Mouse (Mus musculus) hindbrain, embryonic 15.5 days (tissue): ENCODE data around the gene Mertk. TPM values are rescaled to one million over a fixed set of nuclear protein-coding genes. Genes with fewer than 3 reads are reported as not detected.

Experiments
- ATAC-seq: fragments of 200-750 bp; cut with Nextera tagmentation; 2 replicates; pipeline ENCODE4 v1.8.0; 2017; ENCODE audit warnings: low read depth, moderate number of reproducible peaks, moderate TSS enrichment; ENCODE audit not compliant: low FRiP score
- H3K27ac ChIP-seq: fragments of 300-500 bp; sonication (generic); replicated peaks from 2 replicates; pipeline ENCODE4 v1.5.1; 2015; ENCODE audit warnings: mild to moderate bottlenecking, inconsistent platforms
- H3K27me3 ChIP-seq: fragments of 300-500 bp; sonication (generic); 2 replicates; pipeline ENCODE4 v1.6.1; 2015; ENCODE audit warnings: control low read depth, inconsistent platforms
- H3K36me3 ChIP-seq: fragments of 300-500 bp; sonication (generic); 2 replicates; pipeline ENCODE4 v1.6.1; 2015; ENCODE audit warnings: control low read depth, inconsistent platforms
- H3K4me1 ChIP-seq: fragments of 300-500 bp; sonication (generic); replicated peaks from 2 replicates; pipeline ENCODE4 v1.6.1; 2015; ENCODE audit warnings: control low read depth, inconsistent platforms
- H3K4me2 ChIP-seq: fragments of 300-500 bp; sonication (generic); 2 replicates; pipeline ENCODE4 v1.6.1; 2015; ENCODE audit warnings: moderate library complexity, mild to moderate bottlenecking, inconsistent platforms
- H3K4me3 ChIP-seq: fragments of 300-500 bp; sonication (generic); 2 replicates; pipeline ENCODE4 v1.5.1; 2015; ENCODE audit warnings: mild to moderate bottlenecking, inconsistent platforms
- H3K9ac ChIP-seq: fragments of 300-500 bp; sonication (generic); 2 replicates; pipeline ENCODE4 v1.6.1; 2015; ENCODE audit warnings: inconsistent platforms
- H3K9me3 ChIP-seq: fragments of 300-500 bp; sonication (generic); 2 replicates; pipeline ENCODE4 v1.6.1; 2016; ENCODE audit warnings: control low read depth, inconsistent platforms
- WGBS: fragments of 180-500 bp; shearing (Covaris S2); methylation state at CpG from one replicate; pipeline ENCODE4 v1.1.7; 2015; 5-methylcytosine and 5-hydroxymethylcytosine counted together
- polyA plus RNA-seq: library from polyadenylated mRNA; unstranded; fragments of >200 nt; fragmentation: Nextera tagmentation; extraction: Ambion mirVana; gene quantifications from 2 replicates; pipeline ENCODE4 v1.2.1, GENCODE M21; 2015

Mertk gene
- polyA plus RNA-seq, 1 experiment from 2014 or later: 2.5 TPM

DNA sequence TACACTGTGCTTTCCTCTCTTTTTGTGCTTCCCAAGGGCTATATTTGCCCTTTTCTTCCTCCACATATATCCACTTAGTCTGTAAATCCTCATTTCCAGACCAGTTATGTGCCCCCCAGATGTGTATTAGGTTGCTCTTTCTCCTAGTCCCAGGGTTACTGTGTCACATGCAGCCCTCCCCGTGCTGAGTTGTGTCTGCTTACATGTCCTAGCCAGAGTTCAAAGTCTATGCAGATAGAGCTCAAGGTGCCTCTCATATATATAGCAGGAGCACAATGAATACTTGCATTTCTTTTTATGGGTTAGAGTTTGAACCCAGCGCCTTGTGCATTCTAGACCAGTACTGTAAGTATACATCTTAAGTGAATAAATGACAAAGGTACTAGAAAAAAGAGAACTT, 134.7 kb downstream of the Mertk start:
- no peak overlapping the region for H3K4me2 ChIP-seq
- H3K9me3 ChIP-seq: no peaks in the 10 kb centered on the region
- ATAC-seq: no peak
- no peak overlapping the region for H3K9ac ChIP-seq
- H3K36me3 ChIP-seq: peaks cover 85% of the 10 kb centered on the region
- no peak overlapping the region for H3K27ac ChIP-seq
- no peak overlapping the region for H3K4me3 ChIP-seq
- 98% methylated on average over 2 of the region's 2 CpGs for WGBS
- no peaks in the 10 kb centered on the region for H3K27me3 ChIP-seq
- H3K4me1 ChIP-seq: no peaks in the 10 kb centered on the region

DNA sequence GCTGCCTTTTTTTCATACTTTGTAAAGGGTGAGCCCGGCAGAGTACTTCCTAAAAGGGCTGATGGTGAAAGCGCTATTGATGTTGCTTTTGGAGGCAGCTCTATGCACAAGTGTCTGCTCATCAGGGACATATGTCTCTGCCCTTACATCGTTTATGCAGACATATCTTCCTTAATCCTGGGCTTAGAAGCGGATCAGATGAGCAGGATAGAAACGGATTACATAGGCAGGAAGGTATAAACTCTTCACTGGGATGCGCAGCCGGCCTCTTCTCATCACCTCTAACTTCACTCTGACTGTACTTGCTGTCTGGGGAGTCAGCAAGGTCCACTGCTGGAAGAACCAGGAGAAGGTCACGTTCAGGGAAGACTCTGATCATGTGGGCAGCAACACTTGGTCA, 138.8 kb downstream of the Mertk start:
- Histone ChIP-seq H3K9me3 (no peaks in the 10 kb centered on the region), H3K4me1 (no peaks in the 10 kb centered on the region), H3K4me2 (no peak overlapping the region), H3K36me3 (peaks cover 74% of the 10 kb centered on the region), H3K27ac (no peak overlapping the region), H3K27me3 (no peaks in the 10 kb centered on the region), H3K4me3 (no peak overlapping the region), H3K9ac (no peak overlapping the region)
- ATAC-seq: no peak
- WGBS: 94% methylated on average over 8 of the region's 8 CpGs

DNA sequence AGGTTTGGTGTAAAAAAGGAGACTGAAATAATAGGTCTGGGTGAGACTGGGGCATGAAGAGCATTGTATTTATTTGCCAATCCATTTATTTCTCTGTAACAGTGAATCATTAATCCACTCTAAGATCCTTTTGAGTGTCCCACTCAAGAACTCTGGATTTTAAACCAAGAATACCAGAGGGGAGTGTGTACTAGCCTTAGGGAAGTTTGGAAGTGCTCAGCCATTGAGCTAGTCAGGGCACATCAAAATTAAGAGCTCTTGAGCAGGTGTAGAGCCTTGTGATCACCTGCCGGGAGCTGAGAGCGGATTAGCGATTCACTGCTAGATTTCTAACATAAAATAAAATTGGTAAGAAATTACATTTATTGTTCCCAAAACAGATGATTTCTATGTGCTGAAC, 139.9 kb downstream of the Mertk start:
- Histone ChIP-seq H3K9ac (no peak overlapping the region), H3K4me2 (no peak overlapping the region), H3K4me1 (no peaks in the 10 kb centered on the region), H3K36me3 (peaks cover 73% of the 10 kb centered on the region), H3K27me3 (no peaks in the 10 kb centered on the region), H3K9me3 (no peaks in the 10 kb centered on the region), H3K4me3 (no peak overlapping the region), H3K27ac (no peak overlapping the region)
- WGBS: 97% methylated on average over 3 of the region's 3 CpGs
- ATAC-seq: no peak

DNA sequence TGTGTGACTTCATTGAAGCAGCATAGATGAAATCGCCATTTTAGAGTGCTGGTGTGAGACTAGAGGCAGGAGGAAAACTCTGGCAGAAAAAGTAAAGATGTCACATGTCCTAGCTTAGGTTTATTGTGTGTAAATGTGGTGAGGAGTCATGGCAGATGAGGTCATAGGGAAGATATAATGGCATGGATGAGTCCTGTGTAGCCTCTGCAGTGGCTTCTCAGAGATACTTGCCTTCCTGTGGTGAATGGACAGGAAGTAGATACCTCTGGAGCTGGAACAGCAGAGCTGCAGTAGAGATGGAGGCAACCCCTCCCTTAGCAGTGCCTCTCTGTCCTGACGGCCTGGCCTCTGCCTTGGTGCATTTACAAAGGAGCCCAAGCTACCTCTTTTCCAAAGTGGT, 140.7 kb downstream of the Mertk start:
- Histone ChIP-seq H3K4me1 (no peaks in the 10 kb centered on the region), H3K9me3 (no peaks in the 10 kb centered on the region), H3K4me3 (no peak overlapping the region), H3K9ac (no peak overlapping the region), H3K36me3 (peaks cover 70% of the 10 kb centered on the region), H3K27me3 (no peaks in the 10 kb centered on the region), H3K27ac (no peak overlapping the region), H3K4me2 (no peak overlapping the region)
- 89% methylated on average over 2 of the region's 2 CpGs for WGBS
- no peak for ATAC-seq

DNA sequence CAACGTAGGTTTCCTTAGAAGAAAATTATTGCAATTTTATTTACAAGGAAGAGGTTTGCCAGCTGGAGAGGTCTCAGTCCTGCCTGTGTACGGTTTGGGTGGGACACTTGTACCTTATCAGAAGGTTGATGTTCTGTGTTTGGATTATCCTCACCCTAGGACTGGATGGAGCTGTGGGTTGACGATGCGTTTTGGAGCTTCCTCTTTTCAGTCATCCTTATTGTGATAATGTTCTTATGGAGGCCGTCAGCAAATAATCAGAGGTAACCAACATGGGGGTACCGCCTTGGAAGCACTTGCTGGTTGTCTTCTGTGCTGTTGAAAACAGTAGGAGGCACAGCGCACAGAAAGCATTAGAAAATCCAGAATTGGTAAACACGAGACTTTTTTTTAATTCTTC, 143.7 kb downstream of the Mertk start:
- peaks cover 72% of the 10 kb centered on the region for H3K36me3 ChIP-seq
- no peaks in the 10 kb centered on the region for H3K9me3 ChIP-seq
- H3K4me3 ChIP-seq: no peak overlapping the region
- no peak overlapping the region for H3K9ac ChIP-seq
- H3K27ac ChIP-seq: no peak overlapping the region
- no peaks in the 10 kb centered on the region for H3K27me3 ChIP-seq
- no peaks in the 10 kb centered on the region for H3K4me1 ChIP-seq
- H3K4me2 ChIP-seq: no peak overlapping the region
- WGBS: 93% methylated on average over 8 of the region's 8 CpGs
- no peak for ATAC-seq

DNA sequence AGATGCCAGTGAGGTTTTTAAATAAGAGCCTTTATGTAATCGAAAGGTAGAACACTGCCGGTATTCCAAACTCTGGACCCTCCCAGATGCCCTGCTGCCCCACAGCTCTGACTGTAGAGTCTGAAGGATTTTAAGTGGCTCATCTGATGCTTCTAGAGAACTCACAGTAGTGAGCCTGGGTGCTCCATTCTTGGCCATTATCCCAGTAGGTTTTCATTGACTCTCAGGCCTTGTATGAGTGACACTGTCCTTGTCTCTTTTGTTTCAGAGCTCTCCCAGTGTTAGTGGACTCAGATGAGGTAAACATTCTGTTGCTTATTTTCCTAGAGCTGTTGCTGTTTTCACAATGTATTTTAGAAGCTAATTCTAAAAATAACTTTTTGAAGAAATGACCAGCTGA, 151.3 kb downstream of the Mertk start:
- no peak for ATAC-seq
- Histone ChIP-seq H3K9me3 (no peaks in the 10 kb centered on the region), H3K9ac (no peak overlapping the region), H3K4me1 (no peaks in the 10 kb centered on the region), H3K36me3 (peaks cover 65% of the 10 kb centered on the region), H3K27ac (no peak overlapping the region), H3K4me2 (no peak overlapping the region), H3K4me3 (no peak overlapping the region), H3K27me3 (no peaks in the 10 kb centered on the region)
- WGBS: 90% methylated on average over 2 of the region's 2 CpGs

Other genes with a start within 250 kb of the Mertk start
- not detected in 2 replicates for gene Spdye4c, start 107.7 kb upstream of the Mertk start, polyA plus RNA-seq
- gene Anapc1, start 11.6 kb upstream of the Mertk start, polyA plus RNA-seq: 43.6 and 45.1 TPM in 2 replicates
- 34.1 and 38.9 TPM in 2 replicates for gene Tmem87b, start 119.2 kb downstream of the Mertk start, polyA plus RNA-seq
- 2.5 TPM in 2 replicates for gene Fbln7, start 164.0 kb downstream of the Mertk start, polyA plus RNA-seq
- gene Zc3h8, start 245.1 kb downstream of the Mertk start, polyA plus RNA-seq: 12.0 and 13.7 TPM in 2 replicates